Mouse (Mus musculus) lung, embryonic 14.5 days (tissue): ENCODE measurements at regions not wholly inside any gene's neighbourhood (a gene's known extent, or its start where the extent isn't known, plus 50 kb on each side); places are given as distances from the start of the nearest gene placed in this dataset.

ENCODE experiments used
- ATAC-seq: fragments of 200-750 bp; cut with Nextera tagmentation; 2 replicates; pipeline ENCODE4 v1.8.0; 2017; ENCODE audit warnings: mild to moderate bottlenecking, moderate TSS enrichment, moderate library complexity; ENCODE audit not compliant: insufficient read depth
- DNase-seq: peaks from one replicate; pipeline ENCODE4 v3.0.0-alpha.2; 2015
- H3K27ac ChIP-seq: fragments of 300-500 bp; sonication (generic); 2 replicates; pipeline ENCODE4 v1.5.1; 2014; ENCODE audit warnings: low read depth, mild to moderate bottlenecking, moderate library complexity
- H3K27me3 ChIP-seq: fragments of 300-500 bp; sonication (generic); 2 replicates; pipeline ENCODE4 v1.6.1; 2014; ENCODE audit warnings: low read length, control low read depth; ENCODE audit not compliant: insufficient read depth
- H3K36me3 ChIP-seq: fragments of 300-500 bp; sonication (generic); 2 replicates; pipeline ENCODE4 v1.6.1; 2014; ENCODE audit warnings: control low read depth; ENCODE audit not compliant: insufficient read depth
- H3K4me1 ChIP-seq: fragments of 300-500 bp; sonication (generic); 2 replicates; pipeline ENCODE4 v1.6.1; 2014; ENCODE audit warnings: antibody characterized with exemption, control low read depth; ENCODE audit not compliant: insufficient read depth
- H3K4me2 ChIP-seq: fragments of 300-500 bp; sonication (generic); 2 replicates; pipeline ENCODE4 v1.6.1; 2014; ENCODE audit warnings: mild to moderate bottlenecking
- H3K4me3 ChIP-seq: fragments of 300-500 bp; sonication (generic); 2 replicates; pipeline ENCODE4 v1.5.1; 2014; ENCODE audit warnings: low read depth, low read length
- H3K9ac ChIP-seq: fragments of 300-500 bp; sonication (generic); 2 replicates; pipeline ENCODE4 v1.6.1; 2014
- H3K9me3 ChIP-seq: fragments of 300-500 bp; sonication (generic); 2 replicates; pipeline ENCODE4 v1.6.1; 2016; ENCODE audit warnings: low read depth, low read length, control low read depth
- CTCF ChIP-seq: IDR thresholded peaks from 2 replicates; pipeline ENCODE4 v1.5.1; 2016; ENCODE audit warnings: antibody characterized with exemption, low read depth
- WGBS: fragments of 180-500 bp; shearing (Covaris S2); extraction: QIAGEN DNeasy Blood & Tissue Kit; methylation state at CpG from one replicate; pipeline ENCODE4 v1.1.7; 2014; 5-methylcytosine and 5-hydroxymethylcytosine counted together

GRCm38 (mm10) chr12:10223832-10224231 lies 145.9 kb upstream of the Nt5c1b start:
- DNase-seq: peak; percentile 87
- WGBS: 27% methylated on average over 4 of the region's 4 CpGs
- ATAC-seq: no peak

GRCm38 (mm10) chr12:10231144-10231543 lies 138.6 kb upstream of the Nt5c1b start:
- 29% methylated on average over 4 of the region's 4 CpGs for WGBS
- DNase-seq: peak; percentile 59
- H3K4me1 ChIP-seq: 0 out of 2 replicates have a peak, but pooled peaks cover 4% of the 10 kb centered on the region
- no peaks in the 10 kb centered on the region for H3K27me3 ChIP-seq
- H3K9ac ChIP-seq: no peak overlapping the region
- peak overlapping the region; percentile 51 for H3K27ac ChIP-seq
- peak; percentile 72 for ATAC-seq
- H3K36me3 ChIP-seq: no peaks in the 10 kb centered on the region
- no peaks in the 10 kb centered on the region for H3K9me3 ChIP-seq
- H3K4me2 ChIP-seq: no peak overlapping the region
- no peak overlapping the region for H3K4me3 ChIP-seq
- no peak for TF ChIP-seq CTCF

More at GRCm38 (mm10) chr12:10223832-10224231, 145.9 kb upstream of the Nt5c1b start:
- Histone ChIP-seq H3K4me2 (no peak overlapping the region), H3K4me3 (no peak overlapping the region), H3K27me3 (no peaks in the 10 kb centered on the region), H3K36me3 (no peaks in the 10 kb centered on the region), H3K9ac (no peak overlapping the region), H3K27ac (no peak overlapping the region), H3K4me1 (0 out of 2 replicates have a peak, but pooled peaks cover 5% of the 10 kb centered on the region), H3K9me3 (no peaks in the 10 kb centered on the region)
- peak; percentile 80 for TF ChIP-seq CTCF

- Histone ChIP-seq H3K36me3 (no peaks in the 10 kb centered on the region), H3K4me3 (no peak overlapping the region), H3K9me3 (no peaks in the 10 kb centered on the region), H3K4me2 (no peak overlapping the region), H3K27ac (peak overlapping the region; percentile 51), H3K27me3 (no peaks in the 10 kb centered on the region), H3K9ac (no peak overlapping the region), H3K4me1 (0 out of 2 replicates have a peak, but pooled peaks cover 4% of the 10 kb centered on the region)
- no peak for TF ChIP-seq CTCF
- 19% methylated on average over 4 of the region's 4 CpGs for WGBS
- ATAC-seq (peak; percentile 93), DNase-seq (peak; percentile 93)
Measured at GRCm38 (mm10) chr12:10231683-10232082, 138.1 kb upstream of the Nt5c1b start.

GRCm38 (mm10) chr12:10248110-10248509 lies 121.7 kb upstream of the Nt5c1b start:
- Histone ChIP-seq H3K9me3 (no peaks in the 10 kb centered on the region), H3K27me3 (no peaks in the 10 kb centered on the region), H3K4me3 (no peak overlapping the region), H3K9ac (no peak overlapping the region), H3K4me1 (no peaks in the 10 kb centered on the region), H3K27ac (no peak overlapping the region), H3K36me3 (no peaks in the 10 kb centered on the region), H3K4me2 (no peak overlapping the region)
- TF ChIP-seq CTCF: no peak
- no peak for DNase-seq
- no peak for ATAC-seq

GRCm38 (mm10) chr12:10256385-10256784 lies 113.4 kb upstream of the Nt5c1b start:
- DNase-seq (no peak), ATAC-seq (no peak)
- Histone ChIP-seq H3K9me3 (no peaks in the 10 kb centered on the region), H3K4me2 (no peak overlapping the region), H3K4me3 (no peak overlapping the region), H3K36me3 (no peaks in the 10 kb centered on the region), H3K9ac (no peak overlapping the region), H3K27me3 (no peaks in the 10 kb centered on the region), H3K27ac (no peak overlapping the region), H3K4me1 (no peaks in the 10 kb centered on the region)
- TF ChIP-seq CTCF: no peak
- WGBS: 50% methylated on average over 3 of the region's 3 CpGs

- Histone ChIP-seq H3K27me3 (no peaks in the 10 kb centered on the region), H3K27ac (no peak overlapping the region), H3K4me3 (no peak overlapping the region), H3K4me1 (no peaks in the 10 kb centered on the region), H3K36me3 (no peaks in the 10 kb centered on the region), H3K9ac (no peak overlapping the region), H3K9me3 (no peaks in the 10 kb centered on the region), H3K4me2 (no peak overlapping the region)
- TF ChIP-seq CTCF: no peak
- 36% methylated on average over 1 of the region's 1 CpGs for WGBS
- ATAC-seq: no peak
- no peak for DNase-seq
Measured at GRCm38 (mm10) chr12:10266201-10266600, 103.6 kb upstream of the Nt5c1b start.

GRCm38 (mm10) chr12:10272038-10272437 lies 97.7 kb upstream of the Nt5c1b start:
- Histone ChIP-seq H3K27ac (no peak overlapping the region), H3K9me3 (no peaks in the 10 kb centered on the region), H3K27me3 (no peaks in the 10 kb centered on the region), H3K4me2 (no peak overlapping the region), H3K4me3 (no peak overlapping the region), H3K36me3 (no peaks in the 10 kb centered on the region), H3K4me1 (no peaks in the 10 kb centered on the region), H3K9ac (no peak overlapping the region)
- 88% methylated on average over 5 of the region's 5 CpGs for WGBS
- ATAC-seq (no peak), DNase-seq (no peak)
- TF ChIP-seq CTCF: no peak

- no peak for DNase-seq
- H3K36me3 ChIP-seq: no peaks in the 10 kb centered on the region
- H3K9me3 ChIP-seq: no peaks in the 10 kb centered on the region
- no peak overlapping the region for H3K27ac ChIP-seq
- 60% methylated on average over 1 of the region's 1 CpGs for WGBS
- H3K27me3 ChIP-seq: no peaks in the 10 kb centered on the region
- no peak for ATAC-seq
- no peaks in the 10 kb centered on the region for H3K4me1 ChIP-seq
- TF ChIP-seq CTCF: no peak
- no peak overlapping the region for H3K9ac ChIP-seq
- H3K4me2 ChIP-seq: no peak overlapping the region
- no peak overlapping the region for H3K4me3 ChIP-seq
Measured at GRCm38 (mm10) chr12:10275226-10275625, 94.5 kb upstream of the Nt5c1b start.
